Mouse (Mus musculus): ENCODE measurements around the gene Zfp618.

The Zfp618 gene

GRCm38 (mm10) chr4:62965497-62966302 is at the start of gene Zfp618:
TSS of gene Zfp618 (plus strand) at chr4:62965573.
- DNase-seq (ENCODE audit: low spot score) = no peak

GRCm38 (mm10) chr4:62917056-62917455 is 48.3 kb upstream of the Zfp618 start:
- DNase-seq (ENCODE audit: low spot score) = no peak

- DNase-seq (ENCODE audit: low spot score) = no peak
Measured at GRCm38 (mm10) chr4:62933798-62934197, 31.6 kb upstream of the Zfp618 start.

GRCm38 (mm10) chr4:62935589-62936218 is 29.7 kb upstream of the Zfp618 start:
- no peak for DNase-seq (ENCODE audit: low spot score)

- DNase-seq (ENCODE audit: low spot score) = no peak
Measured at GRCm38 (mm10) chr4:62941961-62942892, 23.1 kb upstream of the Zfp618 start.

GRCm38 (mm10) chr4:62944326-62944879 is 21.0 kb upstream of the Zfp618 start:
- DNase-seq (ENCODE audit: low spot score) = no peak

- DNase-seq (ENCODE audit: low spot score) = no peak
Measured at GRCm38 (mm10) chr4:62963806-62964205, 1.6 kb upstream of the Zfp618 start.

GRCm38 (mm10) chr4:62964844-62965496 is 403 bp upstream of the Zfp618 start:
- no peak for DNase-seq (ENCODE audit: low spot score)

GRCm38 (mm10) chr4:62969526-62969925 is 4.2 kb downstream of the Zfp618 start:
- DNase-seq (ENCODE audit: low spot score) = no peak

GRCm38 (mm10) chr4:62971991-62972390 is 6.6 kb downstream of the Zfp618 start:
- DNase-seq (ENCODE audit: low spot score) = no peak

GRCm38 (mm10) chr4:62973086-62973485 is 7.7 kb downstream of the Zfp618 start:
- DNase-seq (ENCODE audit: low spot score) = no peak

GRCm38 (mm10) chr4:62974901-62975300 is 9.5 kb downstream of the Zfp618 start:
- DNase-seq (ENCODE audit: low spot score) = no peak

- no peak for DNase-seq (ENCODE audit: low spot score)
Measured at GRCm38 (mm10) chr4:62975541-62975940, 10.2 kb downstream of the Zfp618 start.

GRCm38 (mm10) chr4:62977454-62977853 is 12.1 kb downstream of the Zfp618 start:
- no peak for DNase-seq (ENCODE audit: low spot score)

GRCm38 (mm10) chr4:62978501-62978911 is 13.1 kb downstream of the Zfp618 start:
- DNase-seq (ENCODE audit: low spot score) = no peak

- no peak for DNase-seq (ENCODE audit: low spot score)
Measured at GRCm38 (mm10) chr4:62981572-62981971, 16.2 kb downstream of the Zfp618 start.

- DNase-seq (ENCODE audit: low spot score) = no peak
Measured at GRCm38 (mm10) chr4:62983556-62983955, 18.2 kb downstream of the Zfp618 start.

- no peak for DNase-seq (ENCODE audit: low spot score)
Measured at GRCm38 (mm10) chr4:62991336-62991735, 26.0 kb downstream of the Zfp618 start.

- no peak for DNase-seq (ENCODE audit: low spot score)
Measured at GRCm38 (mm10) chr4:62993190-62993589, 27.8 kb downstream of the Zfp618 start.

- no peak for DNase-seq (ENCODE audit: low spot score)
Measured at GRCm38 (mm10) chr4:62997606-62998005, 32.2 kb downstream of the Zfp618 start.

GRCm38 (mm10) chr4:62998431-62998835 is 33.1 kb downstream of the Zfp618 start:
- no peak for DNase-seq (ENCODE audit: low spot score)

GRCm38 (mm10) chr4:62998908-62999307 is 33.5 kb downstream of the Zfp618 start:
- DNase-seq (ENCODE audit: low spot score) = no peak
